Mouse (Mus musculus): ENCODE measurements at regions not wholly inside any gene's neighbourhood (a gene's known extent, or its start where the extent isn't known, plus 50 kb on each side); places are given as distances from the start of the nearest gene placed in this dataset.

- TF ChIP-seq CTCF (IDR thresholded peaks at IDR 0.05; ENCODE audit: insufficient read depth, low read length) (no peak), POLR2A (IDR thresholded peaks at IDR 0.05; ENCODE audit: borderline replicate concordance, extremely low read depth, low read depth, low read length) (no peak)
Observed at GRCm38 (mm10) chr4:33693441-33693840, 231.0 kb upstream of the Cnr1 start.
